Mouse (Mus musculus) erythroblast, embryonic 14.5 days (primary cell): Measurements from ENCODE around the gene Cers5.

Experiments
- GATA1 ChIP-seq: IDR thresholded peaks from 2 replicates; pipeline ENCODE4 v1.6.1; 2012; ENCODE audit warnings: low read length, inconsistent platforms, mixed read lengths
- TAL1 ChIP-seq: IDR thresholded peaks from 3 replicates; pipeline ENCODE4 v1.6.1; 2012; ENCODE audit warnings: low read length, inconsistent platforms, mixed read lengths

DNA sequence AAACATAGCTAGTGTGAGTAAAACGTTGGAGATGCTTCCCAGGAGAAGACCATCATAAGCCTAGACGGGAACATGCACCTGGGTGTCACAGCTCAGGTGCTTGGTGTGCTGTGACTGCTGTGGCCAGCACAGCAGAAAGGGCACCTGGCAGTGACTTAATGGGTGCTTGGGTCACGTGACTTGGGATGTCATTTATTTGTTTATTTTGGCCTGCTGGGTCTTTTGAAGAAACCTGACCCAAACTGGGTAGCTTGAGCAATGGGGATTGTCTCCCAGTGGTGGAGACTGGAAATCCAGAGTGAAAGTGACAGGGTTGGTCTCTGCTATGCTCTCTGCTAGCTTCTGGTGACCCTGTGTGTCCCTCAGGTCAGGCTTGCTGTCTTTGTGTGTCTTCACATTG, 61.2 kb downstream of the Cers5 start:
- no peak for TF ChIP-seq GATA1
- TF ChIP-seq TAL1 = no peak
